Mouse (Mus musculus): ENCODE data around the gene Hdac9. TPM values are rescaled to one million over a fixed set of nuclear protein-coding genes. Genes with fewer than 3 reads are reported as not detected.
"Not testable (repeated sequence)": the region's sequence is repeated elsewhere in the genome, so short reads cannot be mapped to it uniquely, and the experiment has no call there.

Hdac9 gene
- total and polyA plus RNA-seq, 2 experiments from 2014 or later: 9.9 to 15.6 TPM

DNA sequence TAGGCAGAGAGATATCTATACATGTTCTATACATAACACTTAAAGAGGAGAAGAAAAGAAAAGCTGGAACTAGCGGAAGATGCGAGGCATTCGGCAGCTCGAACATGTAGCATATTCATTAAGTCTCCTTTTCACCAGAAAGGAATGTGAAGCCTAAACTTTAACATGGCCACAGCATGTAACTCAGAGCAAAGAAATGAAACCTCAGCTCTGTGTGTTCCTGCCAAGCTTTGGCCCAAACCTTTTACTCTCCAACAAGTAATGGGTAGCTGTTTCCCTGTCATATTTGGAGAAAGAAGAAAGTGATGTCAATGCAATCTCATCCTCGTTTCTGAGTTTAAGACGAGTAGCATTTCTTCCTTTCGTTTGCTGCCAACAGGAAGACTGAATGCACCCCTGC is 876.8 kb downstream of the Hdac9 start:
- no peaks in the 10 kb centered on the region for H3K27me3 ChIP-seq (ENCODE audit: insufficient read depth, low read length)
- TF ChIP-seq CTCF (IDR thresholded peaks at IDR 0.05): no peak
- no peak overlapping the region for H3K4me2 ChIP-seq (ENCODE audit: low read depth, low read length, poor library complexity, severe bottlenecking)
- no peak overlapping the region for H3K4me3 ChIP-seq (ENCODE audit: low read depth, low read length)
- no peak overlapping the region for H3K9ac ChIP-seq (replicated peaks; ENCODE audit: low read length, poor library complexity, severe bottlenecking)
- H3K9me3 ChIP-seq (ENCODE audit: low read length): no peaks in the 10 kb centered on the region
- ATAC-seq (ENCODE audit: low FRiP score) (no peak), DNase-seq (ENCODE audit: low spot score) (no peak)
- 68% methylated on average over 7 of the region's 7 CpGs for WGBS
- no peak overlapping the region for H3K27ac ChIP-seq (ENCODE audit: low read depth, low read length)
- H3K36me3 ChIP-seq (ENCODE audit: insufficient read depth, low read length): no peaks in the 10 kb centered on the region
- no peaks in the 10 kb centered on the region for H3K4me1 ChIP-seq (ENCODE audit: insufficient read depth, low read length)

DNA sequence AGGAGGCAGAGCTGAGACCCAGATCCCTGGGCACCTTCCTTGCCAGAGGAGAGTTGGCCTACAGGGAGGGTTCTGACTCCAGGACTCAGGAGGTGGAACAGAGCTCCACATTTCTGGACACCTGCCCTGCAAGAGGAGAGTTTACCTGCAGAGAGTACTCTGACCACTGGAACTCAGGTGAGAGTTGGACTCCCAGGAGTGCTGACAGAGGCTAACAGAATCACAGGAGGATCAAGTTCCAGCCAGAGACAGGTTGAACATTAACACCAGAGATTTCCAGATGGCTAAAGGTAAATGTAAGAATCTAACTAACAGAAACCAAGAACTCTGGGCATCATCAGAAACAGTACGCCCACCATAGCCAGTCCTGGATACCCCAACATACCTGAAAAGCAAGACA is 907.1 kb downstream of the Hdac9 start:
- not testable (repeated sequence) for H3K9ac ChIP-seq (replicated peaks; ENCODE audit: low read length, poor library complexity, severe bottlenecking); ATAC-seq (ENCODE audit: low FRiP score); H3K9me3 ChIP-seq (ENCODE audit: low read length); H3K36me3 ChIP-seq (ENCODE audit: insufficient read depth, low read length); DNase-seq (ENCODE audit: low spot score); H3K4me3 ChIP-seq (ENCODE audit: low read depth, low read length); H3K4me2 ChIP-seq (ENCODE audit: low read depth, low read length, poor library complexity, severe bottlenecking); H3K27me3 ChIP-seq (ENCODE audit: insufficient read depth, low read length); H3K4me1 ChIP-seq (ENCODE audit: insufficient read depth, low read length); H3K27ac ChIP-seq (ENCODE audit: low read depth, low read length)
- 100% methylated on average over 1 of the region's 1 CpGs for WGBS

Other genes with a start within 250 kb of the Hdac9 start
- not detected in 2 replicates for gene Prps1l1, start 67.7 kb upstream of the Hdac9 start, total RNA-seq (2014; rRNA removed)
- gene Prps1l1, start 67.7 kb upstream of the Hdac9 start, polyA plus RNA-seq (2015; fragmentation: Nextera tagmentation; extraction: Ambion mirVana): not detected in 2 replicates
- gene Snx13, start 130.1 kb upstream of the Hdac9 start, total RNA-seq (2014; rRNA removed): 22.0 and 27.3 TPM in 2 replicates
- gene Snx13, start 130.1 kb upstream of the Hdac9 start, polyA plus RNA-seq (2015; fragmentation: Nextera tagmentation; extraction: Ambion mirVana): 21.4 and 22.3 TPM in 2 replicates

All from midbrain, postnatal 0 days (tissue).